Mouse (Mus musculus) testis, adult 2 months (tissue): Measurements from ENCODE around the gene Gsto1.

Experiments used
- CTCF ChIP-seq: fragments of 200-500 bp; IDR thresholded peaks from 2 replicates; pipeline ENCODE4 v1.5.1; 2012; ENCODE audit warnings: low read depth, mild to moderate bottlenecking, inconsistent platforms, low read length, moderate library complexity; ENCODE audit not compliant: control insufficient read depth, insufficient read depth, insufficient replicate concordance
- POLR2A ChIP-seq: fragments of 200-500 bp; IDR thresholded peaks from 2 replicates; pipeline ENCODE4 v1.6.1; 2012; ENCODE audit warnings: low read depth, mild to moderate bottlenecking, inconsistent platforms, low read length, moderate library complexity; ENCODE audit not compliant: control insufficient read depth

DNA sequence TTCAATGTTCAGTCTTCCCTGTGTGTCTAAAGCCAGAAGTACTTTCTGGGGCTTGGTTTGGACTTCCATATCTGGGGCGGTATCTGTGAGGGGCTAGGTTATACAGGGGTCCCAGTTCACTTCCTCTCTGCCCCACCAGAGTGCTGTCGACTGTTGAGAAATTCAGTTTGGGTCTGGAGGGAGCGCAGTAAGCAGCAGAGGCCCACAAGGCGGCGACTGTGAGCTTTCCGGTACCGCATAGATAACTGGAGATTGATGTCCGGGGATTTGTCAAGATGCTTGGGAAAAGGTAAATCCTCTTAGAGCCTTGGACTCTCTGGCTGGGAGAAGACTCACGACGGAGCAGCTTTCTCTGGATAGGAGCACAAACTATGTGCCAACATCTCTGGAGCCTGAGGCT is 16.7 kb downstream of the Gsto1 start:
- TF ChIP-seq CTCF (no peak), POLR2A (no peak)
